Comparison of ENCODE assay signal across 19 mouse cellular contexts in genomic region chr3:116094886-116095285, GRCm38 (mm10).
"Had no signal": no experiment of that assay in that cellular context is flagged by ENCODE, and none has a peak within 500 bp of the region (broad histone marks: within the 10 kb centered on the region; RNA-seq: fewer than 3 reads in every experiment).

No protein-coding gene starts in this region.

- H3K27ac ChIP-seq: lung, embryonic 15.5 days; midbrain, embryonic 10.5 days; midbrain, embryonic 12.5 days; neural tube, embryonic 13.5 days; neural tube, embryonic 15.5 days had no signal

- H3K27me3 ChIP-seq: lung, embryonic 15.5 days; midbrain, embryonic 12.5 days; neural tube, embryonic 13.5 days; neural tube, embryonic 15.5 days had no signal

- H3K4me3 ChIP-seq: lung, embryonic 15.5 days; midbrain, embryonic 10.5 days; midbrain, embryonic 12.5 days; myocyte; neural tube, embryonic 13.5 days; neural tube, embryonic 15.5 days had no signal

- H3K36me3 ChIP-seq: lung, embryonic 15.5 days; midbrain, embryonic 10.5 days; midbrain, embryonic 12.5 days; neural tube, embryonic 13.5 days; neural tube, embryonic 15.5 days had no signal

- DNase-seq: lung, adult 18-20 months; lung, postnatal 10 days; lung, postnatal 4 days; midbrain, embryonic 14.5 days; retina, postnatal 1 day; right cerebral cortex, adult 18-20 months; right cerebral cortex, postnatal 25 days; right cerebral cortex, postnatal 4 days; spleen, adult 18-20 months; thymus, adult 18-20 months; thymus, postnatal 14 days; thymus, postnatal 36 days had no signal

- H3K4me1 ChIP-seq: midbrain, embryonic 12.5 days; neural tube, embryonic 13.5 days; neural tube, embryonic 15.5 days had no signal

- H3K4me2 ChIP-seq: lung, embryonic 15.5 days; midbrain, embryonic 12.5 days; neural tube, embryonic 13.5 days; neural tube, embryonic 15.5 days had no signal

- H3K9ac ChIP-seq: lung, embryonic 15.5 days; midbrain, embryonic 12.5 days; neural tube, embryonic 13.5 days; neural tube, embryonic 15.5 days had no signal

- ATAC-seq: midbrain, embryonic 16.5 days had no signal

- H3K9me3 ChIP-seq: lung, embryonic 15.5 days; midbrain, embryonic 12.5 days; neural tube, embryonic 15.5 days had no signal
